Mouse (Mus musculus) embryonic fibroblast, embryonic 13.5 days (primary cell): Measurements from ENCODE around the gene Lrg1.

Source experiments
- CTCF ChIP-seq: IDR thresholded peaks from 2 replicates; pipeline ENCODE4 v1.5.1; 2011; ENCODE audit warnings: mild to moderate bottlenecking, control low read depth, low read length, moderate library complexity, borderline replicate concordance; ENCODE audit not compliant: insufficient read depth
- POLR2A ChIP-seq: IDR thresholded peaks from 2 replicates; pipeline ENCODE4 v1.6.1; 2011; ENCODE audit warnings: low read depth, mild to moderate bottlenecking, control low read depth, low read length, moderate library complexity

- TF ChIP-seq CTCF (no peak), POLR2A (no peak)
Measured at GRCm38 (mm10) chr17:56111021-56111420, 10.8 kb downstream of the Lrg1 start.
